Mouse (Mus musculus): ENCODE measurements around the gene Fam25c.

DNA sequence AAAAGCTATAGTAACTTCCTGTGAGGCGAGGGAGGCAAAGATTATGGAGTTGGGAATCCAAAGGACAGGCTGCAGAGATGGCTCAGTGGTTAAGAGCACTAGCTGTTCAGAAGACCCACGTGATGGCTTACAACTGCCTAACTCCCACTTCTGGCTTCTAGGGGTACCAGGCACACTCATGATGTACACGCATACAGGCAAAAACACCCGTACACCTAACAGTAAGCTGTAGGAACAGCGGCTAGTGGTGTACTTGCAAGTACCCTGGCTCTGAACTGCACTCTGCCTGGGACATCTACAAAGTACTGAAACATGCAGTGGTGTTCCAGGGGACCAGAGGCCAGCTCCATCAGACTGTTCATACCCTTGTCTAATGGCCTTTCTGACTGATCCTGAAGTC is 8.1 kb downstream of the Fam25c start:
- TF ChIP-seq CTCF (IDR thresholded peaks at IDR 0.05; ENCODE audit: insufficient read depth, low read length), result no peak
- no peak for TF ChIP-seq POLR2A (IDR thresholded peaks at IDR 0.05; ENCODE audit: borderline replicate concordance, extremely low read depth, low read depth, low read length)

Measured in lung, adult 2 months (tissue).